Mouse (Mus musculus): ENCODE results near the gene Zzef1. TPM values are rescaled to one million over a fixed set of nuclear protein-coding genes. Genes with fewer than 3 reads are reported as not detected.
A peak's percentile ranks its signal among the peaks of the same experiment; 100 is the strongest.

Gene Zzef1
- polyA plus RNA-seq, 1 experiment = 21.8 TPM

DNA sequence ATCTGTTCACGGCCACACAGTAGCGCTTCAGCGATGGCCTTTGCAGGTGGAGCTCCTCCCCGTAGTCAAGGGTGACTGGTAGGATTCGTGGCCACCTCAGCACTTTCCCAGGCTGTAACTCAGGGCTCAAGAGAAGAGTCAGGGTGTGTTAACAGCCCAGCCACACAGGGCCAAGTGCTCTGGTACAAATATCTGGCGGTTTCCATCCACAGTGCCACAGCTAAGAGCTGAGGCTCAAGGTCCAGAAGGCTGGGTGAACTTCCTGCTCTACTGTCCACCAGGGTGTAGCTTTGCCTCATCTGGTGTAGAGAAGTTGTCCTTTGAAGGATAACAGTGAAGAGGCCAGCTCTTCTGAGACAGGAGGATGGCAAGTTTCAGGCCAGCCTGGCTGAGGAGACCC, 156.7 kb downstream of the Zzef1 start:
- peaks cover 23% of the 10 kb centered on the region; the same call in 1 of the 2 replicates for H3K4me1 ChIP-seq (ENCODE audit: control insufficient read depth, insufficient read depth, low read length)
- H3K4me3 ChIP-seq (ENCODE audit: insufficient read depth, low read depth, low read length) = no peak overlapping the region
- peak overlapping the region; percentile 47 for H3K27ac ChIP-seq (ENCODE audit: insufficient read depth, low read depth, low read length)
- WGBS = 58% methylated on average over 6 of the region's 6 CpGs
- DNase-seq = peak; percentile 43
- no peak for TF ChIP-seq POLR2A (IDR thresholded peaks at IDR 0.05; ENCODE audit: low read depth, low read length)
- H3K27me3 ChIP-seq (replicated peaks; ENCODE audit: control insufficient read depth, insufficient read depth, low read length) = no peaks in the 10 kb centered on the region
- no peaks in the 10 kb centered on the region for H3K36me3 ChIP-seq (ENCODE audit: control insufficient read depth, insufficient read depth, low read length)

DNA sequence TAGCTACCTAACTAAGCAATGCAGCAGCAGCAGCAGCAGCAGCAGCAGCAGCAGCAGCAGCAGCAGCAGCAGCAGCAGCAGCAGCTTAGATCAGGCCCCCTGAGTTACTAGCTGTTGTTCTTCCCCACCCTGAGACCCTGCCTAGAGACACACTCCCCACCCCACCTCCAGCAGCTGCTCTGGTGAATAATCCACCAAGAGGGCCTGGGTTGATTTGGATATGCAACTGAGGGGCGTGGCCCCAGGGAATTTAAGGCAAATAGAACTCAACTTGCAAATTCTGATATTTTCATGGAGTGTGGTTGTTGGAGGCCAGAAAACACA, 157.1 kb downstream of the Zzef1 start:
- peaks cover 23% of the 10 kb centered on the region; the same call in 1 of the 2 replicates for H3K4me1 ChIP-seq (ENCODE audit: control insufficient read depth, insufficient read depth, low read length)
- 86% methylated on average over 1 of the region's 1 CpGs for WGBS
- no peak for TF ChIP-seq POLR2A (IDR thresholded peaks at IDR 0.05; ENCODE audit: low read depth, low read length)
- no peak for TF ChIP-seq CTCF (conservative IDR thresholded peaks at IDR 0.05; ENCODE audit: insufficient read depth, insufficient read length, low read depth, low read length)
- H3K36me3 ChIP-seq (ENCODE audit: control insufficient read depth, insufficient read depth, low read length) = no peaks in the 10 kb centered on the region
- DNase-seq = no peak
- H3K27me3 ChIP-seq (replicated peaks; ENCODE audit: control insufficient read depth, insufficient read depth, low read length) = no peaks in the 10 kb centered on the region
- peak overlapping the region; percentile 48 for H3K27ac ChIP-seq (ENCODE audit: insufficient read depth, low read depth, low read length)
- no peak overlapping the region for H3K4me3 ChIP-seq (ENCODE audit: insufficient read depth, low read depth, low read length)

- Histone ChIP-seq H3K27ac (ENCODE audit: insufficient read depth, low read depth, low read length) (peak overlapping the region; percentile 48), H3K27me3 (replicated peaks; ENCODE audit: control insufficient read depth, insufficient read depth, low read length) (no peaks in the 10 kb centered on the region), H3K36me3 (ENCODE audit: control insufficient read depth, insufficient read depth, low read length) (no peaks in the 10 kb centered on the region), H3K4me3 (ENCODE audit: insufficient read depth, low read depth, low read length) (no peak overlapping the region), H3K4me1 (ENCODE audit: control insufficient read depth, insufficient read depth, low read length) (peaks cover 23% of the 10 kb centered on the region; the same call in 1 of the 2 replicates)
- TF ChIP-seq CTCF (conservative IDR thresholded peaks at IDR 0.05; ENCODE audit: insufficient read depth, insufficient read length, low read depth, low read length) = no peak
- no peak for TF ChIP-seq POLR2A (IDR thresholded peaks at IDR 0.05; ENCODE audit: low read depth, low read length)
- DNase-seq = peak; percentile 87
- WGBS = 44% methylated on average over 4 of the region's 4 CpGs
These were observed 157.6 kb downstream of the Zzef1 start for GRCm38 (mm10) chr11:72953440-72954151.

DNA sequence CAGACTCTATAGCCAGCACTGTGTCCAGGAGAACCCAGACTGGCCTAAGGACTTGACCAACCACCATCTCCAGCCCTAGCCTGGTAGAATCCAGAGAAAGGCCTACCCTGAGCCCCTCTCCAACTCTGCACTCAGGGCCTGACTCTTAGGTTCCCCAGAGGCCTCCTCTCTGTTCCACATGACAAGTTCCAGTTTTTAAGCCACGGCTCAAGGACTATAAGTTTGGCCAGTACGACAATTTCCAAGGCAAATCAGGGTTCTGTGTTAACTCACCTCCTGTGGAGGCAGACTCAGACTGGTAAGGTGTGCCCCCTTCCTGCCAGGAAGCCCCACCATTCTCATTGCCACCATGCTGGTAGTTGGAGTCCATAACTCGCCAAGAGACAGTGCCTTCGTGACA, 158.2 kb downstream of the Zzef1 start:
- DNase-seq = no peak
- WGBS = 84% methylated on average over 4 of the region's 4 CpGs
- Histone ChIP-seq H3K36me3 (ENCODE audit: control insufficient read depth, insufficient read depth, low read length) (no peaks in the 10 kb centered on the region), H3K27me3 (replicated peaks; ENCODE audit: control insufficient read depth, insufficient read depth, low read length) (no peaks in the 10 kb centered on the region), H3K27ac (ENCODE audit: insufficient read depth, low read depth, low read length) (peak overlapping the region; percentile 26; the same call in 1 of the 2 replicates), H3K4me1 (ENCODE audit: control insufficient read depth, insufficient read depth, low read length) (peaks cover 23% of the 10 kb centered on the region; the same call in 1 of the 2 replicates), H3K4me3 (ENCODE audit: insufficient read depth, low read depth, low read length) (no peak overlapping the region)
- TF ChIP-seq CTCF (conservative IDR thresholded peaks at IDR 0.05; ENCODE audit: insufficient read depth, insufficient read length, low read depth, low read length) (no peak), POLR2A (IDR thresholded peaks at IDR 0.05; ENCODE audit: low read depth, low read length) (no peak)

GRCm38 (mm10) chr11:72955339-72955974, 159.4 kb downstream of the Zzef1 start:
- Histone ChIP-seq H3K27me3 (replicated peaks; ENCODE audit: control insufficient read depth, insufficient read depth, low read length) (no peaks in the 10 kb centered on the region), H3K4me3 (ENCODE audit: insufficient read depth, low read depth, low read length) (no peak overlapping the region), H3K36me3 (ENCODE audit: control insufficient read depth, insufficient read depth, low read length) (no peaks in the 10 kb centered on the region), H3K27ac (ENCODE audit: insufficient read depth, low read depth, low read length) (peak overlapping the region; percentile 10), H3K4me1 (ENCODE audit: control insufficient read depth, insufficient read depth, low read length) (peaks cover 23% of the 10 kb centered on the region; the same call in 1 of the 2 replicates)
- TF ChIP-seq CTCF (conservative IDR thresholded peaks at IDR 0.05; ENCODE audit: insufficient read depth, insufficient read length, low read depth, low read length) (no peak), POLR2A (IDR thresholded peaks at IDR 0.05; ENCODE audit: low read depth, low read length) (no peak)
- peak; percentile 56 for DNase-seq
- WGBS = 68% methylated on average over 5 of the region's 5 CpGs

DNA sequence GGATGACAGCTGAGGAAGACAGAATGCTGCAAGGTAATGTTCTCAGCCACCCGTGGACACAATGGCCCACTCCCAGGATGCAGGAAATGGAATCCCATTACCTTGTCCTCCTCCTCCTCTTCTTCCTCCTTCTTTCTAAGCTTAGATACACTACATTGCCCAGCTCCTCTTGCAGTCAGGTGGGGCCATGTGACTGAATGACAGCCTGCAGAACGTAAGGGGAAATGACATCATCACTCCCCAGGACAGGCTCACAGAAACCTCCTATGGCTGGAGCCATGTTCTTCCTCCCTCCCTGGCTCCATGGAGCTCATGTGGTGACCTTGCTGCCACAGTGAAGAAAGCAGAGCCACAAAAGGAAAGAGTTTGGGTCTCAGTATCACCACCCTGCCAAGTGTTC, 161.3 kb downstream of the Zzef1 start:
- H3K4me3 ChIP-seq (ENCODE audit: insufficient read depth, low read depth, low read length) = no peak overlapping the region
- TF ChIP-seq CTCF (conservative IDR thresholded peaks at IDR 0.05; ENCODE audit: insufficient read depth, insufficient read length, low read depth, low read length) = no peak
- no peak for TF ChIP-seq POLR2A (IDR thresholded peaks at IDR 0.05; ENCODE audit: low read depth, low read length)
- no peak overlapping the region for H3K27ac ChIP-seq (ENCODE audit: insufficient read depth, low read depth, low read length)
- no peak for DNase-seq
- no peaks in the 10 kb centered on the region for H3K27me3 ChIP-seq (replicated peaks; ENCODE audit: control insufficient read depth, insufficient read depth, low read length)
- H3K4me1 ChIP-seq (ENCODE audit: control insufficient read depth, insufficient read depth, low read length) = peaks cover 18% of the 10 kb centered on the region; the same call in 1 of the 2 replicates
- H3K36me3 ChIP-seq (ENCODE audit: control insufficient read depth, insufficient read depth, low read length) = no peaks in the 10 kb centered on the region
- 56% methylated on average over 2 of the region's 2 CpGs for whole genome bisulfite sequencing

- H3K36me3 ChIP-seq (ENCODE audit: control insufficient read depth, insufficient read depth, low read length) = no peaks in the 10 kb centered on the region
- no peak overlapping the region for H3K27ac ChIP-seq (ENCODE audit: insufficient read depth, low read depth, low read length)
- no peak for TF ChIP-seq POLR2A (IDR thresholded peaks at IDR 0.05; ENCODE audit: low read depth, low read length)
- TF ChIP-seq CTCF (conservative IDR thresholded peaks at IDR 0.05; ENCODE audit: insufficient read depth, insufficient read length, low read depth, low read length) = 0 out of 2 replicates have a peak, but pooled peaks have one; percentile 21
- no peak overlapping the region for H3K4me3 ChIP-seq (ENCODE audit: insufficient read depth, low read depth, low read length)
- 45% methylated on average over 15 of the region's 15 CpGs for WGBS
- no peaks in the 10 kb centered on the region for H3K27me3 ChIP-seq (replicated peaks; ENCODE audit: control insufficient read depth, insufficient read depth, low read length)
- no peaks in the 10 kb centered on the region for H3K4me1 ChIP-seq (ENCODE audit: control insufficient read depth, insufficient read depth, low read length)
- DNase-seq = no peak
These were observed 164.1 kb downstream of the Zzef1 start for GRCm38 (mm10) chr11:72959924-72960679.
